In genomic region chr14:24586133-24586908, GRCm38 (mm10) we compare ENCODE assay signal across 10 mouse cellular contexts.
A peak's percentile ranks its signal among the peaks of the same experiment; 100 is the strongest.
DNase-seq lines count a peak whose midpoint lies in the region; ATAC-seq and TF ChIP-seq lines count a peak whose summit lies in the region.
"Had no signal": no experiment of that assay in that cellular context is flagged by ENCODE, and none has a peak within 500 bp of the region (broad histone marks: within the 10 kb centered on the region; RNA-seq: fewer than 3 reads in every experiment).

No protein-coding gene starts in this region.

- no peaks in the 10 kb centered on the region for H3K27me3 ChIP-seq in liver, postnatal 0 days (ENCODE audit: insufficient read depth, low read length)
- H3K27me3 ChIP-seq in liver, embryonic 11.5 days (replicated peaks; ENCODE audit: control insufficient read depth, insufficient read depth, low read length): no peaks in the 10 kb centered on the region
- H3K27me3 ChIP-seq in forebrain, embryonic 16.5 days (replicated peaks; ENCODE audit: control insufficient read depth, insufficient read depth, low read length): no peaks in the 10 kb centered on the region
- no peaks in the 10 kb centered on the region for H3K27me3 ChIP-seq in midbrain, postnatal 0 days (ENCODE audit: insufficient read depth, low read length)
- H3K27me3 ChIP-seq: embryonic facial prominence, embryonic 12.5 days; intestine, embryonic 15.5 days had no signal

- 56% methylated on average over 7 of the region's 7 CpGs for WGBS in liver, postnatal 0 days (ENCODE audit: insufficient replicate concordance)
- 53% methylated on average over 7 of the region's 7 CpGs for WGBS in liver, embryonic 11.5 days
- WGBS in forebrain, embryonic 16.5 days: 66% methylated on average over 7 of the region's 7 CpGs
- WGBS in midbrain, postnatal 0 days: 46% methylated on average over 7 of the region's 7 CpGs

- H3K4me1 ChIP-seq in liver, postnatal 0 days (ENCODE audit: insufficient read depth): no peaks in the 10 kb centered on the region
- H3K4me1 ChIP-seq in liver, embryonic 11.5 days (replicated peaks; ENCODE audit: control insufficient read depth, insufficient read depth, low read length): no peaks in the 10 kb centered on the region
- H3K4me1 ChIP-seq in forebrain, embryonic 16.5 days (replicated peaks; ENCODE audit: control insufficient read depth, insufficient read depth, low read length): peaks cover 9% of the 10 kb centered on the region
- peaks cover 10% of the 10 kb centered on the region; the same call in 1 of the 2 replicates for H3K4me1 ChIP-seq in midbrain, postnatal 0 days (ENCODE audit: insufficient read depth, low read length)
- H3K4me1 ChIP-seq: embryonic facial prominence, embryonic 12.5 days; intestine, embryonic 15.5 days had no signal

- no peak overlapping the region for H3K4me2 ChIP-seq in liver, postnatal 0 days (ENCODE audit: low read depth, low read length)
- no peak overlapping the region for H3K4me2 ChIP-seq in liver, embryonic 11.5 days
- H3K4me2 ChIP-seq in forebrain, embryonic 16.5 days (ENCODE audit: low read length): no peak overlapping the region
- H3K4me2 ChIP-seq in midbrain, postnatal 0 days (ENCODE audit: low read depth, low read length, poor library complexity, severe bottlenecking): no peak overlapping the region
- H3K4me2 ChIP-seq: embryonic facial prominence, embryonic 12.5 days had no signal

- no peak for ATAC-seq in liver, postnatal 0 days
- no peak for ATAC-seq in liver, embryonic 11.5 days (replicated peaks; ENCODE audit: low FRiP score)
- no peak for ATAC-seq in forebrain, embryonic 16.5 days
- no peak for ATAC-seq in midbrain, postnatal 0 days (ENCODE audit: low FRiP score)

- no peak for TF ChIP-seq EP300 in liver, postnatal 0 days (IDR thresholded peaks at IDR 0.05; ENCODE audit: low read depth)

- DNase-seq in cerebellum, postnatal 10 days: peak; percentile 64 to 65
- DNase-seq in cerebellum, adult 18-20 months: no peak
- no peak for DNase-seq in liver, postnatal 0 days
- no peak for DNase-seq in liver, embryonic 11.5 days (ENCODE audit: low spot score)
- DNase-seq in midbrain, postnatal 0 days (ENCODE audit: low spot score): peak; percentile 36
- no peak for DNase-seq in gastrocnemius, postnatal 36 days
- DNase-seq in gastrocnemius, postnatal 4 days (ENCODE audit: low spot score in 2 of 2): no peak

- H3K4me3 ChIP-seq in liver, postnatal 0 days (ENCODE audit: low read depth, low read length): no peak overlapping the region
- no peak overlapping the region for H3K4me3 ChIP-seq in liver, embryonic 11.5 days (ENCODE audit: low read depth, low read length)
- no peak overlapping the region for H3K4me3 ChIP-seq in forebrain, embryonic 16.5 days (replicated peaks; ENCODE audit: low read length)
- H3K4me3 ChIP-seq in midbrain, postnatal 0 days (ENCODE audit: low read depth, low read length): no peak overlapping the region
- H3K4me3 ChIP-seq: embryonic facial prominence, embryonic 12.5 days; intestine, embryonic 15.5 days had no signal

- peak; percentile 34 for TF ChIP-seq CTCF in liver, postnatal 0 days (IDR thresholded peaks at IDR 0.05; ENCODE audit: low read depth)
- peak; percentile 64 for TF ChIP-seq CTCF in midbrain, postnatal 0 days (IDR thresholded peaks at IDR 0.05)

- intact Hi-C loops in gastrocnemius, postnatal 36 days (cut with DNase I): no loop called here

- no peak overlapping the region for H3K9ac ChIP-seq in liver, postnatal 0 days (replicated peaks)
- no peak overlapping the region for H3K9ac ChIP-seq in liver, embryonic 11.5 days (ENCODE audit: low read depth, low read length)
- no peak overlapping the region for H3K9ac ChIP-seq in forebrain, embryonic 16.5 days (replicated peaks; ENCODE audit: low read depth, low read length)
- H3K9ac ChIP-seq in midbrain, postnatal 0 days (replicated peaks; ENCODE audit: low read length, poor library complexity, severe bottlenecking): no peak overlapping the region
- H3K9ac ChIP-seq: embryonic facial prominence, embryonic 12.5 days; intestine, embryonic 15.5 days had no signal

- no peaks in the 10 kb centered on the region for H3K9me3 ChIP-seq in liver, postnatal 0 days (ENCODE audit: low read length)
- H3K9me3 ChIP-seq in liver, embryonic 11.5 days (ENCODE audit: control insufficient read depth, low read length): no peaks in the 10 kb centered on the region
- H3K9me3 ChIP-seq in forebrain, embryonic 16.5 days (ENCODE audit: control insufficient read depth, low read length): no peaks in the 10 kb centered on the region
- H3K9me3 ChIP-seq in midbrain, postnatal 0 days (ENCODE audit: low read length): no peaks in the 10 kb centered on the region
- H3K9me3 ChIP-seq: embryonic facial prominence, embryonic 12.5 days; intestine, embryonic 15.5 days had no signal

- no peaks in the 10 kb centered on the region for H3K36me3 ChIP-seq in liver, postnatal 0 days (replicated peaks; ENCODE audit: insufficient read depth, low read length)
- H3K36me3 ChIP-seq in liver, embryonic 11.5 days (ENCODE audit: control insufficient read depth, insufficient read depth, low read length): no peaks in the 10 kb centered on the region
- H3K36me3 ChIP-seq in forebrain, embryonic 16.5 days (ENCODE audit: control insufficient read depth, insufficient read depth): no peaks in the 10 kb centered on the region
- no peaks in the 10 kb centered on the region for H3K36me3 ChIP-seq in midbrain, postnatal 0 days (ENCODE audit: insufficient read depth, low read length)
- H3K36me3 ChIP-seq: embryonic facial prominence, embryonic 12.5 days; intestine, embryonic 15.5 days had no signal

- no peak overlapping the region for H3K27ac ChIP-seq in liver, postnatal 0 days (ENCODE audit: low read depth)
- no peak overlapping the region for H3K27ac ChIP-seq in liver, embryonic 11.5 days (ENCODE audit: low read depth, low read length)
- peak overlapping the region; percentile 70 for H3K27ac ChIP-seq in forebrain, embryonic 16.5 days (ENCODE audit: low read length)
- peak overlapping the region; percentile 88 for H3K27ac ChIP-seq in midbrain, postnatal 0 days (ENCODE audit: low read depth, low read length)
- H3K27ac ChIP-seq: embryonic facial prominence, embryonic 12.5 days had no signal

Comparison
In these comparisons a context has a peak if more than half of its experiments do, and no peak if none do; other contexts are left out.
1. DNase-seq: peak in cerebellum, postnatal 10 days (2 of 2) and midbrain, postnatal 0 days (single experiment); none in cerebellum, adult 18-20 months (0 of 2), liver, postnatal 0 days (single experiment), liver, embryonic 11.5 days (single experiment), gastrocnemius, postnatal 36 days (0 of 2) and gastrocnemius, postnatal 4 days (0 of 2).
2. H3K27ac ChIP-seq: peak in forebrain, embryonic 16.5 days (single experiment) and midbrain, postnatal 0 days (single experiment); none in liver, postnatal 0 days (single experiment) and liver, embryonic 11.5 days (single experiment).